Mouse (Mus musculus) heart, embryonic 15.5 days (tissue): Measurements from ENCODE around the gene Enpp6. TPM values are rescaled to one million over a fixed set of nuclear protein-coding genes. Genes with fewer than 3 reads are reported as not detected.

ENCODE experiments used
- ATAC-seq: fragments of 200-750 bp; cut with Nextera tagmentation; replicated peaks from 2 replicates; pipeline ENCODE4 v1.8.0; 2017; ENCODE audit warnings: low read depth, moderate TSS enrichment; ENCODE audit not compliant: insufficient number of reproducible peaks, insufficient read depth, low FRiP score
- H3K27ac ChIP-seq: fragments of 300-500 bp; sonication (generic); 2 replicates; pipeline ENCODE4 v1.5.1; 2015; ENCODE audit warnings: mild to moderate bottlenecking, inconsistent platforms
- H3K27me3 ChIP-seq: fragments of 300-500 bp; sonication (generic); 2 replicates; pipeline ENCODE4 v1.6.1; 2015; ENCODE audit warnings: inconsistent platforms
- H3K36me3 ChIP-seq: fragments of 300-500 bp; sonication (generic); 2 replicates; pipeline ENCODE4 v1.6.1; 2015; ENCODE audit warnings: mild to moderate bottlenecking, inconsistent platforms
- H3K4me1 ChIP-seq: fragments of 300-500 bp; sonication (generic); replicated peaks from 2 replicates; pipeline ENCODE4 v1.6.1; 2015; ENCODE audit warnings: inconsistent platforms
- H3K4me2 ChIP-seq: fragments of 300-500 bp; sonication (generic); 2 replicates; pipeline ENCODE4 v1.6.1; 2015; ENCODE audit warnings: inconsistent platforms, mild to moderate bottlenecking, moderate library complexity
- H3K4me3 ChIP-seq: fragments of 300-500 bp; sonication (generic); 2 replicates; pipeline ENCODE4 v1.5.1; 2015; ENCODE audit warnings: mild to moderate bottlenecking, inconsistent platforms
- H3K9ac ChIP-seq: fragments of 300-500 bp; sonication (generic); 2 replicates; pipeline ENCODE4 v1.6.1; 2015; ENCODE audit warnings: mild to moderate bottlenecking, inconsistent platforms
- H3K9me3 ChIP-seq: fragments of 300-500 bp; sonication (generic); replicated peaks from 2 replicates; pipeline ENCODE4 v1.6.1; 2016; ENCODE audit warnings: inconsistent platforms
- WGBS: fragments of 180-500 bp; shearing (Covaris S2); methylation state at CpG from one replicate; pipeline ENCODE4 v1.1.7; 2015; ENCODE audit warnings: mixed read lengths; 5-methylcytosine and 5-hydroxymethylcytosine counted together
- polyA plus RNA-seq: library from polyadenylated mRNA; unstranded; fragments of >200 nt; fragmentation: Nextera tagmentation; extraction: Ambion mirVana; gene quantifications from 2 replicates; pipeline ENCODE4 v1.2.1, GENCODE M21; 2015

The Enpp6 gene
- polyA plus RNA-seq, 1 experiment from 2014 or later = 2.7 TPM

DNA sequence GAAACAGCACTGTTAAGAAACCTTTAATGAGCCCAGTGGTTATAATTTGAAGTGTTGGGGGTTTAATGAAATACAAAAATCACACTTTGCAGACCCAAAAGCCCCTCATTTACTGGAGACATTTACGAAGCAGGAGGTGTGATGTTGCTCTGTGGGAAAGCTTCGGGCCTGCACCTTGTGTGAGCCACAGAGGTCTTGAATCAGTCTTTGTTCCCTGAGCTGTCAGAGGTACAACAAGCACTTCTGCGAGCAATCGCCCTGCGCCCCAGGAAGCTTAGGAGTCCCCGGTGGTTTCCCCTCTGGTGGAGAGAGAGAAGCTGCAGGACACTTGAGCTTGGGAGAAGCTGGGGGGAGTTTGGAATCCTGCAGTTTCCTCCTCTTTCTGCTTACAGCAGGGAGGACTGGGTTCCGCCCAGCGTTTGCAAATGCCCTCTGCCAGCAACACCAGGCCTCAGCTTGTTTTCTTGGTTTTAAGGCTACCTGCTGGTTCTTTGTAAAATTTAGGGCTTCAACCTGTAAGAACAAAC is 23.0 kb upstream of the Enpp6 start:
- ATAC-seq = no peak
- Histone ChIP-seq H3K4me3 (no peak overlapping the region), H3K27ac (no peak overlapping the region), H3K9ac (no peak overlapping the region), H3K27me3 (no peaks in the 10 kb centered on the region), H3K9me3 (no peaks in the 10 kb centered on the region), H3K4me1 (no peaks in the 10 kb centered on the region), H3K36me3 (no peaks in the 10 kb centered on the region), H3K4me2 (no peak overlapping the region)
- WGBS = 45% methylated on average over 8 of the region's 8 CpGs

DNA sequence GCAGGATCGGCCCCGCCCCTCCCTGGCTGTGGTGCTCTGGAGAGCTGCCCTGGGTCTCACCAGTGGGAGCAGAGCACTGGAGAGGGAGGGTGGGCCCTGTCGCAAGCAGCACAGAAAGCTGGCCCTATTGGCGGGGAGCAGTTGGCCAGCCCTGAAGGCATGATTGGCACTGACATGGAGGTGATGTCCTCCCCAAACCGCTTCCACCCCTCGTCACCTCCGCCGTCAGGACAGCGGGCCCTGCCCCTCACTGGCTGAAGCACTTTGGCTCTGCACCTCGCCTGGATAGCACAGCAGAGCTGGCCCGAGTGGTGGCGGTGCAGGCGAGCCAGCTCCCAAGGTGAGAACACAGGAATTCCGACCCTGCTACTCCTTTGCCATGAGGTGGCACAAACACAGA is 20.9 kb upstream of the Enpp6 start:
- no peaks in the 10 kb centered on the region for H3K36me3 ChIP-seq
- no peak overlapping the region for H3K9ac ChIP-seq
- no peaks in the 10 kb centered on the region for H3K9me3 ChIP-seq
- no peak overlapping the region for H3K4me3 ChIP-seq
- H3K4me1 ChIP-seq = no peaks in the 10 kb centered on the region
- 57% methylated on average over 14 of the region's 14 CpGs for WGBS
- H3K4me2 ChIP-seq = 0 out of 2 replicates have a peak overlapping the region, but pooled peaks have one; percentile 13
- no peaks in the 10 kb centered on the region for H3K27me3 ChIP-seq
- 0 out of 2 replicates have a peak, but pooled peaks have one; percentile 22 for ATAC-seq
- H3K27ac ChIP-seq = no peak overlapping the region

DNA sequence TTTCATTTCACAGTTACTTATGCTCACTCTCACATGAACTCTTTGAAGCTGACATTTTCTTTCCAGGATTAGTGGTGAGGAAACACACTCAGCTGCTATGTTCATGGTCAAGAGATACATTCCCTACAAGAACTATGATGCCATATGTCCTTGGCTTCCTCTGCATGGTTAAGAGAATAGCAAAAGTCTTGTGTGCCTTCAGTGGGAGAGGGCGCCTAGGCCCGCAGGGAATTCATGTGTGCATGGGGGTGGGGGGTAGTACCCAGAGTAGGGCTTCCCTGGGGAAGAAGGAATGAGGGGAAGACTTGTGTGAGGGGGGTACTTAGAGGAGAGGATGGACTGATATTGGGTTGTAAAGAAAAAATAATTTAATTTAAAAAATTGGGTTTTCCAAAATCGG is 18.0 kb upstream of the Enpp6 start:
- H3K27me3 ChIP-seq = no peaks in the 10 kb centered on the region
- no peak overlapping the region for H3K9ac ChIP-seq
- H3K4me1 ChIP-seq = no peaks in the 10 kb centered on the region
- no peak overlapping the region for H3K4me3 ChIP-seq
- no peaks in the 10 kb centered on the region for H3K36me3 ChIP-seq
- WGBS = 83% methylated on average over 3 of the region's 3 CpGs
- no peak overlapping the region for H3K4me2 ChIP-seq
- H3K9me3 ChIP-seq = no peaks in the 10 kb centered on the region
- no peak for ATAC-seq
- H3K27ac ChIP-seq = no peak overlapping the region

- H3K36me3 ChIP-seq = no peaks in the 10 kb centered on the region
- H3K9ac ChIP-seq = no peak overlapping the region
- no peak overlapping the region for H3K4me3 ChIP-seq
- no peak for ATAC-seq
- 73% methylated on average over 2 of the region's 2 CpGs for whole genome bisulfite sequencing
- no peak overlapping the region for H3K4me2 ChIP-seq
- H3K9me3 ChIP-seq = no peaks in the 10 kb centered on the region
- no peaks in the 10 kb centered on the region for H3K4me1 ChIP-seq
- H3K27me3 ChIP-seq = no peaks in the 10 kb centered on the region
- no peak overlapping the region for H3K27ac ChIP-seq
Measured at GRCm38 (mm10) chr8:46969386-46969785, 17.3 kb upstream of the Enpp6 start.

GRCm38 (mm10) chr8:46977376-46977775 is 9.3 kb upstream of the Enpp6 start:
- Histone ChIP-seq H3K9ac (no peak overlapping the region), H3K9me3 (no peaks in the 10 kb centered on the region), H3K4me2 (no peak overlapping the region), H3K36me3 (no peaks in the 10 kb centered on the region), H3K27me3 (no peaks in the 10 kb centered on the region), H3K27ac (no peak overlapping the region), H3K4me3 (no peak overlapping the region), H3K4me1 (no peaks in the 10 kb centered on the region)
- 77% methylated on average over 4 of the region's 4 CpGs for WGBS
- ATAC-seq = no peak

DNA sequence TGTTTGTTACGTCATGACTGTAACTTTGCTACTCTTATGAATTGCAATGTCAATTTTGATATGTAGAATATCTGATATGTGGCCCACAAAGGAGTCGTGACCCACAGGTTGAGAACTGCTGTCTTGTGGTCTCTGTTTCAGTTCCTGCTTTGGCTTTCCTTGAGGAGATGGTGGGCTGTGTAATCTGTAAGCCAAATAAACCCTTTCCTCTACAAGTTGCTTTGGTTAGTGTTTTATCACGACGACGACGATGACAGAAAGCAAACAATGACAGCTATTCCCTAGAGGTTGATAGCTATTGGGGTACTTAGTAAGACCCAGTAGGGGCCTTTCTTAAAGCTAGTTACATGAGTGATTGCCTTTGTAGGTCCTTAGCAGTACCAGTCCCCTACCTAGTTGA is 4.5 kb upstream of the Enpp6 start:
- Histone ChIP-seq H3K4me3 (no peak overlapping the region), H3K4me2 (no peak overlapping the region), H3K27me3 (no peaks in the 10 kb centered on the region), H3K36me3 (no peaks in the 10 kb centered on the region), H3K27ac (peak overlapping the region; percentile 28; the same call in 1 of the 2 replicates), H3K9ac (no peak overlapping the region), H3K4me1 (no peaks in the 10 kb centered on the region), H3K9me3 (no peaks in the 10 kb centered on the region)
- 65% methylated on average over 6 of the region's 6 CpGs for WGBS
- ATAC-seq = no peak

DNA sequence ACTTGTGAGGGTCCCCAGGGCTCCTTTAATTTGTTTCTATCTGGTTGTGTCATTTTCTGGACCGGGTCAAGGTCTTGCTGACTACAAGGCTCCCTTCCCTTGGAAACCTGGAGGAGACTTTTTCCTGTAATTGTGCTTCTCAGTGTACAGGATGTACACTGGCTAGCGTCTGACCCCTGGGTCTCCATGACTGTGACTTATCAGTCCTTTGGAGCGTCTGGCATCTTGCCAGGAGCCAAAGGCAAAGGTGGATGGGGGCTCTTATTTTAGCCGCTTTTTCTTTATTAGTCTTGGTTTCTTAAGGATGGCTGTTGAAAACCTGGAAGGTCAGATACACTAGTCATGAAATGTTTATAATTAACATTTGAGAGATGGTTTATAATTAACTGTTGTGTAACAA is 3.9 kb upstream of the Enpp6 start:
- peak; percentile 85 for ATAC-seq
- H3K9ac ChIP-seq = no peak overlapping the region
- H3K9me3 ChIP-seq = no peaks in the 10 kb centered on the region
- 34% methylated on average over 4 of the region's 4 CpGs for WGBS
- H3K4me2 ChIP-seq = no peak overlapping the region
- no peak overlapping the region for H3K4me3 ChIP-seq
- H3K4me1 ChIP-seq = no peaks in the 10 kb centered on the region
- H3K27me3 ChIP-seq = no peaks in the 10 kb centered on the region
- H3K36me3 ChIP-seq = no peaks in the 10 kb centered on the region
- 0 out of 2 replicates have a peak overlapping the region, but pooled peaks have one; percentile 28 for H3K27ac ChIP-seq

GRCm38 (mm10) chr8:46984647-46985046 is 2.0 kb upstream of the Enpp6 start:
- H3K4me3 ChIP-seq = no peak overlapping the region
- ATAC-seq = no peak
- H3K27ac ChIP-seq = peak overlapping the region; percentile 16; the same call in 1 of the 2 replicates
- H3K4me1 ChIP-seq = no peaks in the 10 kb centered on the region
- H3K9ac ChIP-seq = no peak overlapping the region
- no peaks in the 10 kb centered on the region for H3K9me3 ChIP-seq
- H3K4me2 ChIP-seq = no peak overlapping the region
- H3K27me3 ChIP-seq = no peaks in the 10 kb centered on the region
- H3K36me3 ChIP-seq = no peaks in the 10 kb centered on the region
- WGBS = 57% methylated on average over 11 of the region's 11 CpGs

DNA sequence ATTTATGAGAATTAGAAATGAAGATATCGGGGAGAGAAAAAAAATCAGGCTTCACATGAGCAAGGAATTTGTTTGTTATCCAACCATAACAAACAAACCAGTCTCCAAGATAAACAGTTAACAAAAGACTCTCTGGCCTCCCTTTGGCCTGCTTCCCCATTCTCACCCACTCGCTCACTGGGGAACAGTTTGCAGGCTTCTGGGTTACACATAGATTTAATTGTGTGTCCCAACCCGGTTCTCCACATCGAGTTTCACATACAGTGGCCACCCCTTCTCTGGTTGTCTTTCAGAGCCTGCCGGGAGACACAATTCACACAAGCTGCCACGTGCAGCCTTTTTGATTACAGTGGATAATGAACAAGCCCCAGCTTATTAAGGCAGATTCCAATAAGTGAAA is 1.7 kb downstream of the Enpp6 start:
- Histone ChIP-seq H3K27ac (no peak overlapping the region), H3K9ac (no peak overlapping the region), H3K4me2 (no peak overlapping the region), H3K9me3 (no peaks in the 10 kb centered on the region), H3K4me1 (no peaks in the 10 kb centered on the region), H3K36me3 (no peaks in the 10 kb centered on the region), H3K4me3 (no peak overlapping the region), H3K27me3 (no peaks in the 10 kb centered on the region)
- no peak for ATAC-seq
- WGBS = 68% methylated on average over 6 of the region's 6 CpGs

GRCm38 (mm10) chr8:46991081-46991480 is 4.4 kb downstream of the Enpp6 start:
- Histone ChIP-seq H3K9ac (no peak overlapping the region), H3K27me3 (no peaks in the 10 kb centered on the region), H3K4me2 (no peak overlapping the region), H3K4me1 (no peaks in the 10 kb centered on the region), H3K27ac (no peak overlapping the region), H3K36me3 (no peaks in the 10 kb centered on the region), H3K9me3 (no peaks in the 10 kb centered on the region), H3K4me3 (no peak overlapping the region)
- 49% methylated on average over 5 of the region's 5 CpGs for WGBS
- no peak for ATAC-seq

- H3K4me2 ChIP-seq = no peak overlapping the region
- 83% methylated on average over 9 of the region's 9 CpGs for WGBS
- no peak for ATAC-seq
- H3K9ac ChIP-seq = no peak overlapping the region
- H3K27me3 ChIP-seq = no peaks in the 10 kb centered on the region
- no peaks in the 10 kb centered on the region for H3K36me3 ChIP-seq
- no peaks in the 10 kb centered on the region for H3K4me1 ChIP-seq
- no peak overlapping the region for H3K27ac ChIP-seq
- no peak overlapping the region for H3K4me3 ChIP-seq
- H3K9me3 ChIP-seq = no peaks in the 10 kb centered on the region
Measured at GRCm38 (mm10) chr8:46992579-46992978, 5.9 kb downstream of the Enpp6 start.

- Histone ChIP-seq H3K27me3 (no peaks in the 10 kb centered on the region), H3K9me3 (no peaks in the 10 kb centered on the region), H3K9ac (no peak overlapping the region), H3K36me3 (no peaks in the 10 kb centered on the region), H3K27ac (no peak overlapping the region), H3K4me2 (no peak overlapping the region), H3K4me1 (no peaks in the 10 kb centered on the region), H3K4me3 (no peak overlapping the region)
- ATAC-seq = no peak
- WGBS = 29% methylated on average over 9 of the region's 9 CpGs
Measured at GRCm38 (mm10) chr8:46995931-46996664, 9.4 kb downstream of the Enpp6 start.
